Mouse (Mus musculus) forebrain, embryonic 10.5 days (tissue): Measurements from ENCODE around the gene Dtd1. TPM values are rescaled to one million over a fixed set of nuclear protein-coding genes. Genes with fewer than 3 reads are reported as not detected.

Experiments used
- DNase-seq: peaks from one replicate; pipeline ENCODE4 v3.0.0-alpha.2; 2017; ENCODE audit warnings: low spot score; ENCODE audit errors: extremely low spot score
- H3K27ac ChIP-seq: fragments of 300-500 bp; sonication (generic); 2 replicates; pipeline ENCODE4 v1.5.1; 2016; ENCODE audit warnings: mild to moderate bottlenecking
- H3K27me3 ChIP-seq: fragments of 300-500 bp; sonication (generic); 2 replicates; pipeline ENCODE4 v1.6.1; 2016; ENCODE audit warnings: mild to moderate bottlenecking; ENCODE audit not compliant: poor library complexity, severe bottlenecking
- H3K36me3 ChIP-seq: fragments of 300-500 bp; sonication (generic); replicated peaks from 2 replicates; pipeline ENCODE4 v1.6.1; 2016; ENCODE audit warnings: mild to moderate bottlenecking, moderate library complexity
- H3K4me1 ChIP-seq: fragments of 300-500 bp; sonication (generic); 2 replicates; pipeline ENCODE4 v1.6.1; 2016
- H3K4me3 ChIP-seq: fragments of 300-500 bp; sonication (generic); 2 replicates; pipeline ENCODE4 v1.5.1; 2016; ENCODE audit warnings: mild to moderate bottlenecking, moderate library complexity
- H3K9me3 ChIP-seq: fragments of 300-500 bp; sonication (generic); 2 replicates; pipeline ENCODE4 v1.6.1; 2016; ENCODE audit warnings: mild to moderate bottlenecking, moderate library complexity
- WGBS: fragments of 180-500 bp; shearing (Covaris S2); methylation state at CpG from one replicate; pipeline ENCODE4 v1.1.7; 2016; 5-methylcytosine and 5-hydroxymethylcytosine counted together
- polyA plus RNA-seq: library from polyadenylated mRNA; unstranded; fragments of >200 nt; fragmentation: Nextera tagmentation; extraction: Ambion mirVana; gene quantifications from 2 replicates; pipeline ENCODE4 v1.2.1, GENCODE M21; 2016

The Dtd1 gene
- polyA plus RNA-seq, 1 experiment from 2014 or later = 37.7 TPM

DNA sequence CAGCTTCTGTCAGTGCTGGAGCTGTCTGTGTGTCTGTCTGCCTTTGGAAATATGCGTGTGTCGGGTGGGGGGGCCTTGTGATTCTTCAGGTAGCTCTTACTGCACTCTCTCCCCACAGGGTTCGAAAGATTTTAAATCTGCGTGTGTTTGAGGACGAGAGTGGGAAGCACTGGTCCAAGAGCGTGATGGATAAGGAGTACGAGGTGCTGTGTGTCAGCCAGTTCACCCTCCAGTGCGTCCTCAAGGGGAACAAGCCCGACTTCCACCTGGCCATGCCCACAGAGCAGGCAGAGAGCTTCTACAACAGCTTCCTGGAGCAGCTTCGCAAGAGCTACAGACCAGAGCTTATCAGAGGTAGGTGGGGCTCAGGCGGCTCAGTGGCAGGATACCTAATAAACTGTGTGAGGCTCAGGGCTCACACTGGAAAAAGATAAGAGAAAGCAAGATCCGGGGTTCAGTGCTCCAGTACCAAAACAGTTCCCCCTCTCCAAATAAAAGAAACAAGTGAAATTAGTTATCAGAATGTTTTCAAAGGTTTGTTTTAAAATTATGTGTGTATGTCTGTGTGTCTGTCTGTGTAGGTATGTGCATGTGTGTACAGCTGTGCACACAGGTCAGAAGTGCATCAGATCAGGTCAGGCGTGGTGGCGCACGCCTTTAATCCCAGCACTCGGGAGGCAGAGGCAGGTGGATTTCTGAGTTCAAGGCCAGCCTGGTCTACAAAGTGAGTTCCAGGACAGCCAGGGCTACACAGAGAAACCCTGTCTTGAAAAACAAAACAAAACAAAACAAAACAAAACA, 17.6 kb downstream of the Dtd1 start:
- Histone ChIP-seq H3K4me1 (no peaks in the 10 kb centered on the region), H3K27ac (no peak overlapping the region), H3K27me3 (no peaks in the 10 kb centered on the region), H3K4me3 (no peak overlapping the region), H3K36me3 (no peaks in the 10 kb centered on the region), H3K9me3 (no peaks in the 10 kb centered on the region)
- DNase-seq = no peak
- WGBS = 91% methylated on average over 16 of the region's 16 CpGs

DNA sequence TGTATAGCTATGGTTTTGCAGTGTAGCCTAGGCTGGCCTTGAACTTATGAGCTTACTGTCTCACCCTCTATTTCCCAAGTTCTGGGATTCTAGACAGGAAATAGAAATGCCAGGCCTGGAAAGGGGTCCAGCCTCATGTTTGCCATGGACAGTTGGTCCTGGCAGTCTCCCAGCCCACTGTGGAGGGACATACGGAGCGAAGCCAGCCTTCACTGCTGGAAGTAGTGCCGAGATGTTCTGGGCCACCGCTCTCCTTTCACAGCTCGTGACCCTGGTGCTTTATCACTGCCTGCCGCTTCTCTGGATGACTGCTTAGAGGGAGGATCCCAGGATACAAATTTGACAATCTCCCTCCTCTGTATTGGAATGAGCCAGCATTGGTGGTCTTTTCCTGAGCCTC, 21.8 kb downstream of the Dtd1 start:
- H3K4me3 ChIP-seq = no peak overlapping the region
- WGBS = 63% methylated on average over 6 of the region's 6 CpGs
- H3K9me3 ChIP-seq = no peaks in the 10 kb centered on the region; the same call in 1 of the 2 replicates
- no peaks in the 10 kb centered on the region for H3K4me1 ChIP-seq
- H3K27me3 ChIP-seq = no peaks in the 10 kb centered on the region
- DNase-seq = no peak
- no peak overlapping the region for H3K27ac ChIP-seq
- 0 out of 2 replicates have a peak, but pooled peaks cover 2% of the 10 kb centered on the region for H3K36me3 ChIP-seq

DNA sequence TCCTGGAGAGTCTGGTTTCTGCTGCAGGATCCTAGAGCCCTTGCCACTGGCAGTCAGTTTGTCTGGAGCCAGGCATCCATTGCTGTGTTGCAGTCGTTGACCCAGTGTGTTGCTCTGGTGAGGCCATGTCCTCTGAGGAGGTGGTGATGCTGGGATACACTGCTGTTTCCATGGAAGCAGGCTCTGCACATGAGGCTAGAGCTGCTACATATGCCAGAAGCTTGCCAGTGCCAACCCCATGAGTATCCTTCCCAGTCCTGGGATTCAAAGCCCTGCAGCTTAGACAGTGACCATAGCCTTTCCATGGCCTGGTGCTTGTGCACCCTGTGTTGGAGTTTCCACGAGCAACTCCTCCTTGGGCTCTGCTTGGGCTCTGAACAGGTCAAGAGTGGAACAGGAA, 33.9 kb downstream of the Dtd1 start:
- peaks cover 6% of the 10 kb centered on the region; the same call in 1 of the 2 replicates for H3K36me3 ChIP-seq
- DNase-seq = no peak
- H3K4me3 ChIP-seq = no peak overlapping the region
- WGBS = 87% methylated on average over 2 of the region's 2 CpGs
- peaks cover 2% of the 10 kb centered on the region; the same call in 1 of the 2 replicates for H3K9me3 ChIP-seq
- H3K4me1 ChIP-seq = 0 out of 2 replicates have a peak, but pooled peaks cover 3% of the 10 kb centered on the region
- H3K27me3 ChIP-seq = no peaks in the 10 kb centered on the region
- H3K27ac ChIP-seq = no peak overlapping the region

DNA sequence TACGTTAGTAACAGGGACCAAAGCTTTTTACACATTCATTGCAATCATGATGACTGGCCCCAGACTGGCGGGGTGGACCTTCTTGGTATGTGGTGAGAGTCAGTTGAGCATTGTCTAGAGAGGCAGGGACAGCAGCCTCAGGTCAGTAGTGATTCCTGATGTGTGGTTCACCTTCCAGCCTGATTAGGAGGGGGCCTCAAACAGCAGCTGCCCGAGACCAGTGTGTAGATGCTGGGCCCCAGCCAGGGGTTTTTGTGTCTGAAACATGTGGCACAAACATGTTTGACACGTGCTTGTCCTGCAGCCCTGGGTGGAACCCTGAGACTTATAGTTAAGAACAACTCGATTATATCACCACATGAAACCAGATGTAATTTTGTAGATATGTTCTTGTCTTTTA, 34.5 kb downstream of the Dtd1 start:
- Histone ChIP-seq H3K27me3 (no peaks in the 10 kb centered on the region), H3K36me3 (peaks cover 6% of the 10 kb centered on the region; the same call in 1 of the 2 replicates), H3K9me3 (peaks cover 2% of the 10 kb centered on the region; the same call in 1 of the 2 replicates), H3K4me1 (0 out of 2 replicates have a peak, but pooled peaks cover 3% of the 10 kb centered on the region), H3K27ac (no peak overlapping the region), H3K4me3 (no peak overlapping the region)
- no peak for DNase-seq
- WGBS = 80% methylated on average over 5 of the region's 5 CpGs

DNA sequence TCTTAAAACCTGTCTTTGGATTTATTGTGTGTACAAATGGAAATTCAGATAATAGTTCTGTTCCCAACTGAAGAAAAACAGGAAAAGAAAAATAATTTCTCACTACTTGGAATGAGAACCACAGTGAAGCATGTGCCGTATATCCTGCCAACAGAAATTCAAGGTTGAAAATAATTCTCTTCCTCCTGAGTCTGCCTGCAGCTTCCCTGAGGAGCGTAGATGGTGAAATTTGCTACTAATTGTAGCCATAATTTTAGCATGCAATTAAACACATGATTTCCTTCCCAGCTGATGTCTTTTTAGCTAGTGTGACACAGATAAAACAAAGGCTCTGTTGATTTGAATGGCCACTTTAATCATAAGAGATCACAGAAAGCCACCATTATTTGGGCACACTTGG, 35.0 kb downstream of the Dtd1 start:
- no peak for DNase-seq
- Histone ChIP-seq H3K4me3 (no peak overlapping the region), H3K9me3 (peaks cover 2% of the 10 kb centered on the region; the same call in 1 of the 2 replicates), H3K27me3 (no peaks in the 10 kb centered on the region), H3K4me1 (0 out of 2 replicates have a peak, but pooled peaks cover 3% of the 10 kb centered on the region), H3K36me3 (peaks cover 6% of the 10 kb centered on the region; the same call in 1 of the 2 replicates), H3K27ac (no peak overlapping the region)
- WGBS = 93% methylated on average over 2 of the region's 2 CpGs

DNA sequence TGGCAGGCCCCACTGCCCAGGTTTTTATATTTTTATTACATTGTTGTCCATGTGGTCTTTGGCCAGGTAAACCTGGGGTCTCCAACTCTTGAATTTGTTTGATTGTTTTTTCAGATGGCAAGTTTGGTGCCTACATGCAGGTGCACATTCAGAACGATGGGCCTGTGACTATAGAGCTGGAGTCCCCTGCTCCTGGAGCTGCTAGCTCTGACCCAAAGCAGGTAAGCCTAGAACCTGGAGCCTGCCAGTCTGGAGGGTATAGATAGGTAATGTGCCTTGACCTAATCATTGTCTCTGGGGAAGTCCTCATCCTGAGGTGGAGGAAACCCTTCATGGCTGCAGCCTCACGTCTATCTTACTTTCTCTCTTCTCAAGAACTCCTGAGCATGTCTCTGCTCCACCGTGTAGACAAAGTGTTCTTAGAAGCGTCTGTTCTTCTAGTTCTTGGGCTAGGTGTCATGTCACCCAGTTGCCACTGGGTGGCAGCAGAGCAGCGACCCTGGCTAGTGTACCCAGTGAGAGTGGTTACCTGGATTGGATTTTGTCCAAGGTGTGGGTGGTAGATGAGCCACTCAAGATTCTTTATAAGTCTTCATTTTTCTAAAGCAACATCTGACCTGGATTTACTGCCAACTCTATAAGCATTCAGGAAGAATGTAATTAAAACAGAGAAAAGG, 36.1 kb downstream of the Dtd1 start:
- Histone ChIP-seq H3K4me1 (peaks cover 3% of the 10 kb centered on the region; the same call in 1 of the 2 replicates), H3K27ac (no peak overlapping the region), H3K36me3 (peaks cover 6% of the 10 kb centered on the region; the same call in 1 of the 2 replicates), H3K9me3 (peaks cover 2% of the 10 kb centered on the region; the same call in 1 of the 2 replicates), H3K4me3 (no peak overlapping the region), H3K27me3 (no peaks in the 10 kb centered on the region)
- WGBS = 26% methylated on average over 5 of the region's 5 CpGs
- DNase-seq = peak; percentile 38

DNA sequence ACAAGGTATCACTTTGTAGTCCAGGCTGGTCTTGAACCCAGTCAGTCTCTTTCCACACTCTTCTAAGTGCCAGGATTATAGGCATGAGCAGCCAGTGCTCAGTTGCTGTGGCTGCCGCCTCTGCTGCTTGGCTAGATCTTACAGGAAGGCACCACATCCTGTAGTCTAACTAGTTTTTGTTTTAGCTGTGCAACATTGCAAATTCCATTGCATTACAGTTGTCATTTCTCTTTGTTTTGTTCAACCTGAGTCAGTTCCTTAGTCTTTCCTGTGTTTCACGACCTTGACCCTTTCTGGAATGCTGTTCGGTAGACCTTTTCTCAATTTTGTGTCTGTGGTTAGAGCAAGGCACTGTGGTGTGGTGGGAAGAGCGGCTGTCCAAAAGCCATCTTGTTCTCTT, 37.5 kb downstream of the Dtd1 start:
- peaks cover 3% of the 10 kb centered on the region; the same call in 1 of the 2 replicates for H3K4me1 ChIP-seq
- no peak overlapping the region for H3K4me3 ChIP-seq
- H3K36me3 ChIP-seq = peaks cover 5% of the 10 kb centered on the region; the same call in 1 of the 2 replicates
- H3K27ac ChIP-seq = no peak overlapping the region
- 86% methylated on average over 4 of the region's 4 CpGs for WGBS
- DNase-seq = no peak
- peaks cover 1% of the 10 kb centered on the region; the same call in 1 of the 2 replicates for H3K9me3 ChIP-seq
- H3K27me3 ChIP-seq = no peaks in the 10 kb centered on the region

DNA sequence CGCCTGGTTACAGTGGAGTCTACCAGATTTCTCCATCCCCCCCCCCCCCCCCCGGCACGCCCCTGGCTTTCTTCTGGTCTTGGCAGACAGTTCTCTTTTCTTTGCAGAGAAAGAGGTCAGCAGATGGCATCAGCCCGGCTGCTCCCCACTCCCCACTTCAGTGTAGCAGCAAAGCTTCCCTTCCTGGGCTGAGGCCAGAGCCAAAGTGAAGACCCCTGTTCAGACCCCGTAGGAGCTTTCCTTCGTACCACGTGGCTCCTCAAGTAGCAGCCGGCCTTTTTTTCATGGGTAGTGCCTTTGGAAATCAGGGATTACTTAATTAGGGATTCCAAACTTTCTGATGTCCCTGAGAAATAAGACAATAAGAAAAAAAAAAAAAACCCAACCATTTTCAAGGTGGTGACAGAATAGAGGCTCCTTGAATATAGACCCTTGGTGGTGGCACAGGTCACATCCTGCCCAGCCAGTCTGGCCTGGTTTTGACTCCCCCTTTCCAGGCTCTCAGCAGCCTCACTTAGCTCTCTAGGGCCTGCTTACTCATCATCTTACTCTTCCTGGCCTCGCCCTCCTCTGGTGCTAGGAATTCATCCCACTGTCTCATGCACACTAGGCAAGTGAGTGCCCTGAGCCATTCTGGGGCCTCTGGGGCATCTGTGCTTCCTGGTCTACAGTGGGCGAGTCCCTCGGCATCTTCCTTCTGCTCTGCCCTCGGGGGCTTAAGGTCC, 38.1 kb downstream of the Dtd1 start:
- Histone ChIP-seq H3K4me3 (no peak overlapping the region), H3K4me1 (peaks cover 3% of the 10 kb centered on the region; the same call in 1 of the 2 replicates), H3K27ac (no peak overlapping the region), H3K36me3 (no peaks in the 10 kb centered on the region), H3K27me3 (no peaks in the 10 kb centered on the region), H3K9me3 (no peaks in the 10 kb centered on the region)
- WGBS = 84% methylated on average over 12 of the region's 12 CpGs
- no peak for DNase-seq

DNA sequence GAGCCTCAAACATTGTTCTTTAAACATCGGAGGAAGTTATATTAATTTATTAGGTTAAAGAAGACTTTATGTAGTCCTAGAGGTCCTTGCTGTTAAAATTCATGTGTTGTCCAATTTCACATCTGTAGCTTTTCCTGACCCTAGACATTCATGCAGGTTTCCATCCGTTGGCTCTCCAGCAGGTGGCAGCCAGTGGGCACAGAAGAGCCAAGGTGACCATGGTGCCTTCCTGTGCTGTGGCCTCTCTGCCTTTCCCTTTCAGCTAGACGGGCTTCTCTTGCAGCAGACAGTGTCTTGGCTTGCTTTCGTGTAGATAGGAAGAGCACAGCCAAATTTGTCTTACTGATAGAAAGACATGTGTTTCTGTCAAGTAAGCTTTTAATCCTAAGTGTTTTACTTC, 39.0 kb downstream of the Dtd1 start:
- 82% methylated on average over 4 of the region's 4 CpGs for WGBS
- no peak overlapping the region for H3K27ac ChIP-seq
- no peak for DNase-seq
- no peaks in the 10 kb centered on the region for H3K27me3 ChIP-seq
- no peak overlapping the region for H3K4me3 ChIP-seq
- H3K4me1 ChIP-seq = peaks cover 3% of the 10 kb centered on the region
- no peaks in the 10 kb centered on the region for H3K9me3 ChIP-seq
- no peaks in the 10 kb centered on the region for H3K36me3 ChIP-seq

DNA sequence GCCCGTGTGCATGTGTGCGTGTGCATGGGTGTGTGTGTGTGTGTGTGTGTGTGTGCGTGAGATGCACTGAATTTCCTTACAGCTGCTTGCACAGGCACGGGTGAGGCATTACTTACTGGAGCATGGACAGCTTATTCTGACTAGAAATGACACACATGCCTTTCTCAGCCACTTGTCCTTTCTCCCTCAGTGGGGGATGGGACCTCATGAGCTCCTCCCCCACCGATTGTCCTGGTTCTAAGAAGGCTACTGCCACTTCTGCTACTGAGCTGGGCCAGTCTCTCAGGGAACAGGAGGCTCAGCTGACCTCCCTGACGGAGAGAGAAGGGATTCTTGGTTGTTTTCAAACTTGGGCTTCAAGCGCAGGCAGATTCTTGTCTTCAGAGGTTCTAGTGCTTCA, 40.4 kb downstream of the Dtd1 start:
- 84% methylated on average over 7 of the region's 7 CpGs for WGBS
- peaks cover 3% of the 10 kb centered on the region for H3K4me1 ChIP-seq
- no peaks in the 10 kb centered on the region for H3K36me3 ChIP-seq
- H3K27me3 ChIP-seq = no peaks in the 10 kb centered on the region
- H3K4me3 ChIP-seq = no peak overlapping the region
- DNase-seq = no peak
- H3K9me3 ChIP-seq = no peaks in the 10 kb centered on the region
- H3K27ac ChIP-seq = no peak overlapping the region

DNA sequence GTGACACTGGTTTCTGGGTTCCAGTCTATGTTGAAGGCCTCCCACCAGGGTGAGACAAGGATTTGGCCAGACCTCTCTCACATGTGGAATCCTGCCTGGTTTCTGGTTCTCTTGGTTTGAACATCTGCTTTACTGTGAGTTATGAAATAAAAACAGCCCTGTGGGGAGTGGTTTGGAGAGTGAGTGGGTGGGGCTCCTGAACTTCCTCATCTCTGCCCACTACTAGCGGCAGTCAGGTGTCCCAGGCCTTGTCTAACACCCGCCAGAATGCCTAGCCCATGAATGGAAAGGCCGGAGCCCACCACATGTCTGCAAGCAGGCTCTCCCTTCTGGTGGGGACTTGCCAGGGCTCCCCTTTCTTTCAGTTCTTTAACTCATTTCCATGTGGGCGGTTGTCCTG, 42.3 kb downstream of the Dtd1 start:
- H3K27ac ChIP-seq = no peak overlapping the region
- 86% methylated on average over 4 of the region's 4 CpGs for WGBS
- no peaks in the 10 kb centered on the region for H3K9me3 ChIP-seq
- DNase-seq = no peak
- H3K4me1 ChIP-seq = peaks cover 9% of the 10 kb centered on the region
- no peaks in the 10 kb centered on the region for H3K27me3 ChIP-seq
- no peaks in the 10 kb centered on the region for H3K36me3 ChIP-seq
- H3K4me3 ChIP-seq = no peak overlapping the region

DNA sequence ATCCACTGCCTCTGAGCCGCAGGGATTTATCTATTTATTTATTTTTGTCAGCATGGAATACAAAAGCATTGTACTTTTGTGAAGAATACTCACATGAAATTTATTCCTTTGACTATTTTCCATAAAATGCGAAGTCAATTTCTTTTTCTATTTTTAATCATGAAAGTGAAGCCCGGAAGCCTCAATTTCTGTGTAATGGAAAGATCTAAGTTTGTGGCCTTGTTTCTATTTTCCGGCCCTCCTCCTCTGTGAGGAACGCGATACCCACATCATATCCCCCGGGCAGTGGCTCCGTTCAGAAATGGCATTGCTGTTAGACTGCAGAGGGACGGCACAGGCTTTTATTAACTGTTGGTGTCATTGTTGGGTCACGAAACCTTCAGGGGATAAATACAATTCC, 46.7 kb downstream of the Dtd1 start:
- no peak for DNase-seq
- 71% methylated on average over 10 of the region's 10 CpGs for WGBS
- peaks cover 7% of the 10 kb centered on the region for H3K4me1 ChIP-seq
- no peaks in the 10 kb centered on the region for H3K9me3 ChIP-seq
- no peak overlapping the region for H3K4me3 ChIP-seq
- H3K36me3 ChIP-seq = no peaks in the 10 kb centered on the region
- no peak overlapping the region for H3K27ac ChIP-seq
- no peaks in the 10 kb centered on the region for H3K27me3 ChIP-seq
